Mouse (Mus musculus): Measurements from ENCODE around the gene Mup8. TPM values are rescaled to one million over a fixed set of nuclear protein-coding genes. Genes with fewer than 3 reads are reported as not detected.

Gene Mup8
- polyA plus RNA-seq (2012; rRNA removed) = not detected in 2 replicates

DNA sequence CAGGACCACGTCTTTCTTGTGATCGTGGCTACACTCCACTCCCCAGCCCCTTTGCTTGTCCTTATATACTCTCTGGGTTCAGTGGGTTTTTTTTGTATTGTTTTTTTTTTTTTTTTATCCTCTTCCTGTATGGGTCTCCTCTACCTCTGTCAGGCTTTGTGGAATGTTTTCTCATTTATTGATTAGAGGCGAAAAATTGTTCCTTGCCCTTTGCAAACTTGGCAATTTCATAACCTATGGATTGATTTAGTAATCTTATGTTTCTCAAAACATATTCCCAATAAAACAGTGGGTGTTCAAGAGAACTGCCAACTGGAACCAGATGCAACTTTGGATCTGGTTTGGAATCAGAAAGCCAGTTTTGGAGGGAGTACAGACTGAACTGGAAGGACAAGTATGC is at the start of gene Mup8:
Gene Mup8, minus strand, starts transcription at position 101 of the 400 bp plus-strand sequence.

Other genes starting within 250 kb of the Mup8 start
- gene Mup7, start 152.1 kb downstream of the Mup8 start, polyA plus RNA-seq (2012; rRNA removed) = not detected in 2 replicates
- not detected in 2 replicates for gene Mup2, start 68.3 kb downstream of the Mup8 start, polyA plus RNA-seq (2012; rRNA removed)
- gene Mup9, start 199.4 kb upstream of the Mup8 start, polyA plus RNA-seq (2012; rRNA removed) = not detected in 2 replicates